Mouse (Mus musculus) midbrain, embryonic 14.5 days (tissue): ENCODE measurements around the gene Akap13. TPM values are rescaled to one million over a fixed set of nuclear protein-coding genes. Genes with fewer than 3 reads are reported as not detected.

Experiments
- ATAC-seq: fragments of 200-750 bp; cut with Nextera tagmentation; 2 replicates; pipeline ENCODE4 v1.8.0; 2017; ENCODE audit warnings: moderate number of reproducible peaks, moderate library complexity; ENCODE audit not compliant: low FRiP score, low TSS enrichment
- DNase-seq: peaks from one replicate; pipeline ENCODE4 v3.0.0-alpha.2; 2015
- H3K27ac ChIP-seq: fragments of 300-500 bp; sonication (generic); replicated peaks from 2 replicates; pipeline ENCODE4 v1.5.1; 2014; ENCODE audit warnings: mild to moderate bottlenecking, low read depth, low read length, moderate library complexity
- H3K27me3 ChIP-seq: fragments of 300-500 bp; sonication (generic); 2 replicates; pipeline ENCODE4 v1.6.1; 2014; ENCODE audit warnings: low read length, control low read depth, mixed read lengths; ENCODE audit not compliant: control insufficient read depth, insufficient read depth
- H3K36me3 ChIP-seq: fragments of 300-500 bp; sonication (generic); 2 replicates; pipeline ENCODE4 v1.6.1; 2014; ENCODE audit warnings: low read length, control low read depth; ENCODE audit not compliant: control insufficient read depth, insufficient read depth
- H3K4me1 ChIP-seq: fragments of 300-500 bp; sonication (generic); 2 replicates; pipeline ENCODE4 v1.6.1; 2014; ENCODE audit warnings: mild to moderate bottlenecking, antibody characterized with exemption, low read length, control low read depth; ENCODE audit not compliant: control insufficient read depth, insufficient read depth
- H3K4me2 ChIP-seq: fragments of 300-500 bp; sonication (generic); 2 replicates; pipeline ENCODE4 v1.6.1; 2014; ENCODE audit warnings: mild to moderate bottlenecking, low read length, moderate library complexity
- H3K4me3 ChIP-seq: fragments of 300-500 bp; sonication (generic); replicated peaks from 2 replicates; pipeline ENCODE4 v1.5.1; 2014; ENCODE audit warnings: low read depth, low read length
- H3K9ac ChIP-seq: fragments of 300-500 bp; sonication (generic); replicated peaks from 2 replicates; pipeline ENCODE4 v1.6.1; 2014; ENCODE audit warnings: mild to moderate bottlenecking, low read length, moderate library complexity
- H3K9me3 ChIP-seq: fragments of 300-500 bp; sonication (generic); 2 replicates; pipeline ENCODE4 v1.6.1; 2016; ENCODE audit warnings: low read length, control low read depth, mixed read lengths; ENCODE audit not compliant: control insufficient read depth
- WGBS: fragments of 180-500 bp; shearing (Covaris S2); extraction: QIAGEN DNeasy Blood & Tissue Kit; methylation state at CpG from one replicate; pipeline ENCODE4 v1.1.7; 2014; 5-methylcytosine and 5-hydroxymethylcytosine counted together
- microRNA-seq: library from miRNA; unstranded; fragments of <30 nt; microRNA quantifications from one replicate; pipeline ENCODE4, GENCODE M21; 2016
- polyA plus RNA-seq: library from polyadenylated mRNA; unstranded; fragments of >200 nt; fragmentation: Nextera tagmentation; extraction: Ambion mirVana; gene quantifications from 2 replicates; pipeline ENCODE4 v1.2.1, GENCODE M21; 2014

Akap13 gene
- polyA plus RNA-seq, 1 experiment from 2014 or later = 18.9 TPM

DNA sequence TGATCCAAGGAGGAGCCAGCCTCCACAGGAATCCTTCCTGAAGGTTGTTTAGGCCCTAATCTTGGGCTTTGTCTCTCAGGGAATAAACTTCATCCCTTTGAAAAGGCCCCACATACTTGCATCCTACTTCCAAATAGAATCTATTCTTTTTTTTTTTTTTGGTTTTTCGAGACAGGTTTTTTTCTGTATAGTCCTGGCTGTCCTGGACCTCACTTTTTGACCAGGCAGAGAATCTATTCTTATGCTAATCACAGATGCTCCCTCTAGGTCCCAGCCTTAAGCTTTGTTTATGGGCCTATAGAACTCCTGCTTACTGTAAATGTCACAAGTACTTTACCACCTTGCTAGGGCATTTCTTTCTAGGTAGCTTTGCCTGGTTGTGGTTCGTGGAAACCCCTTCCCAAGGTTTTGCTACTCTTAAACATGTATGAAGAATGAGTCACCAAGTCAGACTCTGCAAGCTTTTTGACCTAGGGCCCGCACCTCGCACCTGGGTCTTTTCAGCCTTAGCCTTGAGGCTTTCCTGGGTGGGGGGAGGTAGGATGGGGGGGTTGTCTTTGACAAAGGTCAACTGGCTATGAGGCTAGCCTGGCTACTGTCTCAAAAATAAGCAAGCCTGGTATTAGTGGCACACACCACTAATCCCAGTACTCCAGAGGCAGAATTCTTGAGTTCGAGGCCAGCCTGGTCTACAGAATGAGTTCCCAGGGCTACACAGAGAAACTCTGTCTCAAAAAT, 346.5 kb downstream of the Akap13 start:
- no peak for DNase-seq
- no peaks in the 10 kb centered on the region for H3K36me3 ChIP-seq
- ATAC-seq = no peak
- no peaks in the 10 kb centered on the region for H3K27me3 ChIP-seq
- H3K9ac ChIP-seq = no peak overlapping the region
- no peak overlapping the region for H3K4me3 ChIP-seq
- no peaks in the 10 kb centered on the region for H3K9me3 ChIP-seq
- no peak overlapping the region for H3K27ac ChIP-seq
- H3K4me2 ChIP-seq = no peak overlapping the region
- H3K4me1 ChIP-seq = no peaks in the 10 kb centered on the region
- 88% methylated on average over 5 of the region's 5 CpGs for WGBS

DNA sequence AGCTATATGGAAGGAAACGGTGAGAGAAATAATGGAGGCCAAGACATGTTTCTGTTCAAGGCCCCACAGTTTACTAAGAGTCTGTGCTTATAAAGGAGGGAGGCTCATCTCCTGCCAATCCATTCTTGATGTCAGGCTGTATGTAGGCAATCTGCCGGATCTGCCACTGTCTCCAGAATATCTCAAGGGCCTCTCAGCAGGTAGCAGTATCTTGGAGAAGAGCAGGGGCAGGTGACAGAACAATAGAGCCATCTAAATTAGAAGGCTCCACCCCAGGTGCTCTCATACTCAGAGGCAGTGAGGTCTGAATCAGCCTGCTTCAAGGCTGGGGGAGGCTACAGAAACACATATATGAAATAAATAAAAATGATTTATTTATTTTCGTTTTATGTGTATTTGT, 347.6 kb downstream of the Akap13 start:
- no peaks in the 10 kb centered on the region for H3K27me3 ChIP-seq
- ATAC-seq = no peak
- no peak overlapping the region for H3K27ac ChIP-seq
- no peak overlapping the region for H3K9ac ChIP-seq
- DNase-seq = no peak
- no peaks in the 10 kb centered on the region for H3K9me3 ChIP-seq
- H3K4me1 ChIP-seq = no peaks in the 10 kb centered on the region
- H3K36me3 ChIP-seq = no peaks in the 10 kb centered on the region
- 70% methylated on average over 3 of the region's 3 CpGs for WGBS
- H3K4me2 ChIP-seq = no peak overlapping the region
- no peak overlapping the region for H3K4me3 ChIP-seq

Small RNA genes lying within 50 kb of the gene (microRNA-seq; reads per million reads assigned to microRNA genes)
- not detected for gene Gm23251

Other genes with a start within 250 kb of the Akap13 start
- gene Sv2b, start 146.3 kb upstream of the Akap13 start, polyA plus RNA-seq = 4.5 and 5.9 TPM in 2 replicates